Mouse (Mus musculus) MEL (cell line): ENCODE data around the gene Gm49403. TPM values are rescaled to one million over a fixed set of nuclear protein-coding genes. Genes with fewer than 3 reads are reported as not detected.

ENCODE experiments used
- DNase-seq: peaks from one replicate; pipeline ENCODE4 v3.0.0; 2011; ENCODE audit warnings: low read depth, low spot score
- H3K27ac ChIP-seq: 2 replicates; pipeline ENCODE4 v1.5.1; 2012; ENCODE audit warnings: low read depth, mild to moderate bottlenecking, control low read depth, low read length, moderate library complexity; ENCODE audit not compliant: control insufficient read depth
- H3K27me3 ChIP-seq, 2 experiments: fragments of 150-350 bp in 1 of 2; sonication (generic) in 1 of 2; 2 replicates each; pipeline ENCODE4 v1.6.1; 2012; ENCODE audit warnings: low read length in 2 of 2, mild to moderate bottlenecking in 2 of 2, improper control_type of control experiment in 1 of 2, moderate library complexity in 1 of 2; ENCODE audit not compliant: insufficient read depth in 2 of 2, control insufficient read depth in 1 of 2
- H3K36me3 ChIP-seq, 2 experiments: 2 replicates each; pipeline ENCODE4 v1.6.1; 2012 to 2014; ENCODE audit warnings: low read length in 2 of 2, improper control_type of control experiment in 1 of 2, inconsistent platforms in 1 of 2, mild to moderate bottlenecking in 1 of 2; ENCODE audit not compliant: insufficient read depth in 2 of 2, control insufficient read depth in 1 of 2
- H3K4me1 ChIP-seq, 2 experiments: fragments of 150-350 bp in 1 of 2; sonication (generic) in 1 of 2; 2 replicates each; pipeline ENCODE4 v1.6.1; 2012; ENCODE audit warnings: low read length in 2 of 2, improper control_type of control experiment in 1 of 2, mild to moderate bottlenecking in 1 of 2; ENCODE audit not compliant: insufficient read depth in 2 of 2, control insufficient read depth in 1 of 2
- H3K4me3 ChIP-seq, 2 experiments: fragments of 150-350 bp in 1 of 2; sonication (generic) in 1 of 2; 2 replicates each; pipeline ENCODE4 v1.5.1; 2012; ENCODE audit warnings: low read depth in 2 of 2, low read length in 2 of 2, mild to moderate bottlenecking in 2 of 2, moderate library complexity in 2 of 2, control low read depth in 1 of 2, improper control_type of control experiment in 1 of 2; ENCODE audit not compliant: control insufficient read depth in 1 of 2, insufficient read depth in 1 of 2
- H3K79me2 ChIP-seq: 2 replicates; pipeline ENCODE4 v1.6.1; 2012; ENCODE audit warnings: mild to moderate bottlenecking, low read length, moderate library complexity; ENCODE audit not compliant: control insufficient read depth, poor library complexity, insufficient read depth
- H3K9ac ChIP-seq: 2 replicates; pipeline ENCODE4 v1.6.1; 2012; ENCODE audit warnings: low read depth, mild to moderate bottlenecking, control low read depth, low read length, moderate library complexity; ENCODE audit not compliant: control insufficient read depth, poor library complexity, severe bottlenecking
- H3K9me3 ChIP-seq: fragments of 150-350 bp; sonication (generic); replicated peaks from 2 replicates; pipeline ENCODE4 v1.6.1; 2012; ENCODE audit warnings: mild to moderate bottlenecking, low read length, improper control_type of control experiment, moderate library complexity; ENCODE audit not compliant: insufficient read depth
- CHD2 ChIP-seq: IDR thresholded peaks from 2 replicates; pipeline ENCODE4 v1.6.1; 2011; ENCODE audit warnings: low read length, improper control_type of control experiment
- E2F4 ChIP-seq: IDR thresholded peaks from 2 replicates; pipeline ENCODE4 v1.6.1; 2011; ENCODE audit warnings: low read depth, low read length, improper control_type of control experiment, borderline replicate concordance
- EP300 ChIP-seq, 2 experiments: IDR thresholded peaks; 2 replicates each; pipeline ENCODE4 v1.6.1; 2011; ENCODE audit warnings: improper control_type of control experiment in 2 of 2, low read length in 2 of 2, low read depth in 1 of 2, mild to moderate bottlenecking in 1 of 2
- ETS1 ChIP-seq: IDR thresholded peaks from 2 replicates; pipeline ENCODE4 v1.6.1; 2012; ENCODE audit warnings: low read depth, mild to moderate bottlenecking, inconsistent platforms, low read length, improper control_type of control experiment, moderate library complexity
- GABPA ChIP-seq: IDR thresholded peaks from 2 replicates; pipeline ENCODE4 v1.6.1; 2012; ENCODE audit warnings: low read depth, mild to moderate bottlenecking, inconsistent platforms, low read length, improper control_type of control experiment, moderate library complexity
- GATA1 ChIP-seq: IDR thresholded peaks from 2 replicates; pipeline ENCODE4 v1.6.1; 2011; ENCODE audit warnings: low read depth, low read length, improper control_type of control experiment
- HCFC1 ChIP-seq: IDR thresholded peaks from 2 replicates; pipeline ENCODE4 v1.6.1; 2012; ENCODE audit warnings: low read depth, mild to moderate bottlenecking, inconsistent platforms, low read length, improper control_type of control experiment, moderate library complexity
- KAT2A ChIP-seq: conservative IDR thresholded peaks from 2 replicates; pipeline ENCODE4 v1.6.1; 2012; ENCODE audit warnings: low read depth, low read length, improper control_type of control experiment, inconsistent platforms
- MXI1 ChIP-seq: IDR thresholded peaks from 2 replicates; pipeline ENCODE4 v1.6.1; 2011; ENCODE audit warnings: mild to moderate bottlenecking, low read depth, low read length, improper control_type of control experiment
- POLR2A ChIP-seq, 2 experiments: IDR thresholded peaks; 2 replicates each; pipeline ENCODE4 v1.6.1; 2011 to 2012; ENCODE audit warnings: low read length in 2 of 2, mild to moderate bottlenecking in 2 of 2, control low read depth in 1 of 2, improper control_type of control experiment in 1 of 2, low read depth in 1 of 2, moderate library complexity in 1 of 2; ENCODE audit not compliant: control insufficient read depth in 1 of 2, insufficient read depth in 1 of 2, poor library complexity in 1 of 2
- RCOR1 ChIP-seq: IDR thresholded peaks from 2 replicates; pipeline ENCODE4 v1.6.1; 2012; ENCODE audit warnings: low read depth, mild to moderate bottlenecking, inconsistent platforms, low read length, improper control_type of control experiment
- TAL1 ChIP-seq: IDR thresholded peaks from 2 replicates; pipeline ENCODE4 v1.6.1; 2012; ENCODE audit warnings: mild to moderate bottlenecking, inconsistent platforms, low read length, moderate library complexity, mixed read lengths
- TCF12 ChIP-seq: IDR thresholded peaks from 2 replicates; pipeline ENCODE4 v1.6.1; 2014; ENCODE audit warnings: low read depth, mild to moderate bottlenecking, inconsistent platforms, low read length, improper control_type of control experiment, moderate library complexity
- UBTF ChIP-seq: IDR thresholded peaks from 2 replicates; pipeline ENCODE4 v1.6.1; 2012; ENCODE audit warnings: low read depth, mild to moderate bottlenecking, inconsistent platforms, low read length, improper control_type of control experiment, moderate library complexity, borderline replicate concordance; ENCODE audit not compliant: insufficient read depth
- ZC3H11A ChIP-seq: IDR thresholded peaks from 2 replicates; pipeline ENCODE4 v1.6.1; 2012; ENCODE audit warnings: low read depth, mild to moderate bottlenecking, inconsistent platforms, low read length, improper control_type of control experiment
- ZKSCAN1 ChIP-seq: IDR thresholded peaks from 2 replicates; pipeline ENCODE4 v1.6.1; 2012; ENCODE audit warnings: low read depth, mild to moderate bottlenecking, inconsistent platforms, low read length, improper control_type of control experiment, moderate library complexity
- ZNF384 ChIP-seq: IDR thresholded peaks from 2 replicates; pipeline ENCODE4 v1.6.1; 2012; ENCODE audit warnings: low read depth, mild to moderate bottlenecking, inconsistent platforms, low read length, improper control_type of control experiment
- polyA plus RNA-seq, 2 experiments: library from polyadenylated mRNA; stranded (reverse) in 1 of 2; unstranded in 1 of 2; fragments of >175 nt in 1 of 2; fragments of >200 nt in 1 of 2; gene quantifications; 2 replicates each; pipeline versions ENCODE4 v1.2.1 to v1.2.4; 2012; ENCODE audit warnings: low replicate concordance in 2 of 2, low read depth in 1 of 2; ENCODE audit not compliant: insufficient read length in 2 of 2, insufficient read depth in 1 of 2, missing spikeins in 1 of 2
- total RNA-seq: library from RNA; depleted of rRNA; stranded (reverse); fragments of 300-350 nt; gene quantifications from 2 replicates; pipeline ENCODE4 v1.2.3, GENCODE M21; 2012

Gm49403 gene
- total and polyA plus RNA-seq, 3 experiments = not detected

- Histone ChIP-seq H3K27me3 (no peaks in the 10 kb centered on the region), H3K36me3 (peaks cover 2 to 29% of the 10 kb centered on the region in 2 experiments; a peak in 3 of 4 replicates), H3K27ac (peak overlapping the region; percentile 46), H3K4me3 (peak overlapping the region; percentile 28 to 79), H3K9me3 (no peaks in the 10 kb centered on the region), H3K4me1 (peaks cover 4 to 21% of the 10 kb centered on the region in 2 experiments; a peak in 3 of 4 replicates), H3K9ac (peak overlapping the region; percentile 96), H3K79me2 (peaks cover 39% of the 10 kb centered on the region)
- TF ChIP-seq ZC3H11A (no peak), GATA1 (0 out of 2 replicates have a peak, but pooled peaks have one; percentile 27), GABPA (no peak), ZNF384 (no peak), EP300 (IDR thresholded peaks at IDR 0.05; ENCODE audit: low read depth in 1 of 2, low read length in 2 of 2) (no peak), KAT2A (no peak), MXI1 (0 out of 2 replicates have a peak, but pooled peaks have one; percentile 19), RCOR1 (no peak), POLR2A (IDR thresholded peaks at IDR 0.05; ENCODE audit: control insufficient read depth in 1 of 2, insufficient read depth in 1 of 2, low read depth in 1 of 2, low read length in 2 of 2, poor library complexity in 1 of 2) (no peak), E2F4 (no peak), TCF12 (no peak)
- peak; percentile 57 for DNase-seq
Measured at GRCm38 (mm10) chr19:8899079-8899478, 15.3 kb downstream of the Gm49403 start.

GRCm38 (mm10) chr19:8903412-8903811, 19.7 kb downstream of the Gm49403 start:
- no peak for DNase-seq
- Histone ChIP-seq H3K9me3 (no peaks in the 10 kb centered on the region), H3K27ac (no peak overlapping the region), H3K27me3 (no peaks in the 10 kb centered on the region), H3K36me3 (peaks cover 11 to 14% of the 10 kb centered on the region in 2 experiments), H3K4me1 (peaks cover 2 to 6% of the 10 kb centered on the region in 2 experiments; a peak in 3 of 4 replicates), H3K4me3 (no peak overlapping the region), H3K79me2 (peaks cover 16% of the 10 kb centered on the region), H3K9ac (no peak overlapping the region)
- no peak for TF ChIP-seq ZC3H11A
- TF ChIP-seq POLR2A (IDR thresholded peaks at IDR 0.05; ENCODE audit: control insufficient read depth in 1 of 2, insufficient read depth in 1 of 2, low read depth in 1 of 2, low read length in 2 of 2, poor library complexity in 1 of 2) = no peak
- TF ChIP-seq UBTF = no peak
- TF ChIP-seq TAL1 = no peak
- no peak for TF ChIP-seq HCFC1
- no peak for TF ChIP-seq ZKSCAN1
- TF ChIP-seq E2F4 = no peak
- no peak for TF ChIP-seq CHD2
- TF ChIP-seq ETS1 = no peak
- TF ChIP-seq RCOR1 = no peak
